ENCODE assay signal across 24 mouse cellular contexts in genomic region chr11:106054600-106054999, GRCm38 (mm10). TPM values are rescaled to one million over a fixed set of nuclear protein-coding genes. Genes with fewer than 3 reads are reported as not detected.
A peak's percentile ranks its signal among the peaks of the same experiment; 100 is the strongest.
DNase-seq lines count a peak whose midpoint lies in the region; ATAC-seq lines count a peak whose summit lies in the region.
"Had no signal": no experiment of that assay in that cellular context is flagged by ENCODE, and none has a peak within 500 bp of the region (broad histone marks: within the 10 kb centered on the region; RNA-seq: fewer than 3 reads in every experiment).

No protein-coding gene starts in this region.

- intact Hi-C loops in heart, postnatal 36 days (cut with DNase I): no loop called here

- H3K27ac ChIP-seq in intestine, embryonic 16.5 days (ENCODE audit: low read length): peak overlapping the region; percentile 34; the same call in 1 of the 2 replicates
- no peak overlapping the region for H3K27ac ChIP-seq in intestine, embryonic 15.5 days
- H3K27ac ChIP-seq in liver, embryonic 11.5 days (ENCODE audit: low read depth, low read length): peak overlapping the region; percentile 94
- peak overlapping the region; percentile 85 for H3K27ac ChIP-seq in liver, embryonic 15.5 days (replicated peaks)
- H3K27ac ChIP-seq: embryonic facial prominence, embryonic 12.5 days; hindbrain, embryonic 12.5 days had no signal

- H3K4me1 ChIP-seq in intestine, embryonic 16.5 days (ENCODE audit: control insufficient read depth, insufficient read depth, low read length): no peaks in the 10 kb centered on the region
- H3K4me1 ChIP-seq in intestine, embryonic 15.5 days (replicated peaks): no peaks in the 10 kb centered on the region
- H3K4me1 ChIP-seq in liver, embryonic 11.5 days (replicated peaks; ENCODE audit: control insufficient read depth, insufficient read depth, low read length): peaks cover 33% of the 10 kb centered on the region
- H3K4me1 ChIP-seq in liver, embryonic 15.5 days (replicated peaks): peaks cover 53% of the 10 kb centered on the region
- H3K4me1 ChIP-seq: embryonic facial prominence, embryonic 12.5 days; heart, embryonic 12.5 days; hindbrain, embryonic 12.5 days had no signal

- H3K36me3 ChIP-seq in intestine, embryonic 16.5 days (ENCODE audit: control insufficient read depth, insufficient read depth, low read length): peaks cover 11% of the 10 kb centered on the region; the same call in 1 of the 2 replicates
- peaks cover 53% of the 10 kb centered on the region for H3K36me3 ChIP-seq in intestine, embryonic 15.5 days
- peaks cover 56% of the 10 kb centered on the region for H3K36me3 ChIP-seq in liver, embryonic 11.5 days (ENCODE audit: control insufficient read depth, insufficient read depth, low read length)
- H3K36me3 ChIP-seq in liver, embryonic 15.5 days (replicated peaks): peaks cover 95% of the 10 kb centered on the region

- no peak for DNase-seq in liver, embryonic 11.5 days (ENCODE audit: low spot score)
- DNase-seq in heart, postnatal 36 days: no peak
- no peak for DNase-seq in frontal cortex, postnatal 25 days (ENCODE audit: low spot score in 2 of 2)
- DNase-seq in right cerebral cortex, postnatal 10 days (ENCODE audit: low spot score in 2 of 2): no peak
- DNase-seq: adrenal gland, postnatal 10 days; B cell, adult 2 months; cerebellum, adult 11 months; cerebellum, adult 8-10 months; cerebellum, postnatal 14 days; embryo, embryonic 11 days; gastrocnemius, postnatal 25 days; heart, postnatal 4 days had no signal

- no peaks in the 10 kb centered on the region for H3K27me3 ChIP-seq in intestine, embryonic 16.5 days (replicated peaks; ENCODE audit: control insufficient read depth, insufficient read depth, low read length)
- H3K27me3 ChIP-seq in intestine, embryonic 15.5 days (replicated peaks): no peaks in the 10 kb centered on the region
- no peaks in the 10 kb centered on the region for H3K27me3 ChIP-seq in liver, embryonic 11.5 days (replicated peaks; ENCODE audit: control insufficient read depth, insufficient read depth, low read length)
- no peaks in the 10 kb centered on the region for H3K27me3 ChIP-seq in liver, embryonic 15.5 days
- H3K27me3 ChIP-seq: embryonic facial prominence, embryonic 12.5 days; heart, embryonic 12.5 days; hindbrain, embryonic 12.5 days had no signal

- no peak overlapping the region for H3K4me2 ChIP-seq in intestine, embryonic 16.5 days (ENCODE audit: low read depth, low read length)
- no peak overlapping the region for H3K4me2 ChIP-seq in intestine, embryonic 15.5 days (replicated peaks)
- no peak overlapping the region for H3K4me2 ChIP-seq in liver, embryonic 11.5 days
- H3K4me2 ChIP-seq in liver, embryonic 15.5 days: no peak overlapping the region
- H3K4me2 ChIP-seq: embryonic facial prominence, embryonic 12.5 days; heart, embryonic 12.5 days; hindbrain, embryonic 12.5 days had no signal

- H3K9ac ChIP-seq in intestine, embryonic 16.5 days (ENCODE audit: low read depth, low read length): no peak overlapping the region
- H3K9ac ChIP-seq in intestine, embryonic 15.5 days: no peak overlapping the region
- 0 out of 2 replicates have a peak overlapping the region, but pooled peaks have one; percentile 3 for H3K9ac ChIP-seq in liver, embryonic 11.5 days (ENCODE audit: low read depth, low read length)
- H3K9ac ChIP-seq in liver, embryonic 15.5 days: 0 out of 2 replicates have a peak overlapping the region, but pooled peaks have one; percentile 7
- H3K9ac ChIP-seq: embryonic facial prominence, embryonic 12.5 days; heart, embryonic 12.5 days; hindbrain, embryonic 12.5 days had no signal

- ATAC-seq in intestine, embryonic 16.5 days: no peak
- ATAC-seq in intestine, embryonic 15.5 days: no peak
- peak; percentile 53 for ATAC-seq in liver, embryonic 11.5 days (replicated peaks; ENCODE audit: low FRiP score)
- ATAC-seq in liver, embryonic 15.5 days (ENCODE audit: insufficient read depth): peak; percentile 40; the same call in 1 of the 2 replicates
- ATAC-seq: CD4-positive, CD25-positive, alpha-beta regulatory T cell, adult 4 months; forebrain, embryonic 16.5 days had no signal

- H3K9me3 ChIP-seq in intestine, embryonic 16.5 days (ENCODE audit: control insufficient read depth, low read length): no peaks in the 10 kb centered on the region
- H3K9me3 ChIP-seq in intestine, embryonic 15.5 days: no peaks in the 10 kb centered on the region
- H3K9me3 ChIP-seq in liver, embryonic 11.5 days (ENCODE audit: control insufficient read depth, low read length): no peaks in the 10 kb centered on the region
- no peaks in the 10 kb centered on the region for H3K9me3 ChIP-seq in liver, embryonic 15.5 days (replicated peaks)
- H3K9me3 ChIP-seq: embryonic facial prominence, embryonic 12.5 days; heart, embryonic 12.5 days; hindbrain, embryonic 12.5 days had no signal

- 92% methylated on average over 8 of the region's 8 CpGs for WGBS in intestine, embryonic 16.5 days
- 96% methylated on average over 8 of the region's 8 CpGs for WGBS in intestine, embryonic 15.5 days
- 72% methylated on average over 8 of the region's 8 CpGs for WGBS in liver, embryonic 11.5 days
- 49% methylated on average over 8 of the region's 8 CpGs for WGBS in liver, embryonic 15.5 days (ENCODE audit: insufficient replicate concordance)

- no peak overlapping the region for H3K4me3 ChIP-seq in intestine, embryonic 16.5 days (ENCODE audit: low read length)
- H3K4me3 ChIP-seq in intestine, embryonic 15.5 days (replicated peaks): no peak overlapping the region
- H3K4me3 ChIP-seq in liver, embryonic 11.5 days (ENCODE audit: low read depth, low read length): no peak overlapping the region
- H3K4me3 ChIP-seq in liver, embryonic 15.5 days (replicated peaks): no peak overlapping the region
- H3K4me3 ChIP-seq: embryonic facial prominence, embryonic 12.5 days; heart, embryonic 12.5 days; hindbrain, embryonic 12.5 days had no signal

RNA-seq across cellular contexts. Expression of gene Taco1, which starts 11.3 kb away (rescaled TPM):
- 14.0 and 17.7 TPM in 2 replicates for polyA plus RNA-seq in intestine, embryonic 16.5 days (2015; fragmentation: Nextera tagmentation; extraction: Ambion mirVana)
- 12.0 and 14.0 TPM in 2 replicates for polyA plus RNA-seq in intestine, embryonic 15.5 days (2015; fragmentation: Nextera tagmentation; extraction: Ambion mirVana)
- 12.8 and 13.8 TPM in 2 replicates for polyA plus RNA-seq in liver, embryonic 11.5 days (2014; fragmentation: Nextera tagmentation; extraction: Ambion mirVana)
- polyA plus RNA-seq in liver, embryonic 15.5 days (2015; fragmentation: Nextera tagmentation; extraction: Ambion mirVana): 6.1 and 6.4 TPM in 2 replicates
- total RNA-seq in heart, postnatal 36 days (2021): 10 to 100 TPM; 63.3 to 67.3 TPM

RNA-seq across cellular contexts. Expression of gene Dcaf7, which starts 17.9 kb away (rescaled TPM):
- 42.7 and 48.0 TPM in 2 replicates for polyA plus RNA-seq in intestine, embryonic 16.5 days (2015; fragmentation: Nextera tagmentation; extraction: Ambion mirVana)
- polyA plus RNA-seq in intestine, embryonic 15.5 days (2015; fragmentation: Nextera tagmentation; extraction: Ambion mirVana): 51.6 and 52.3 TPM in 2 replicates
- 53.9 and 61.2 TPM in 2 replicates for polyA plus RNA-seq in liver, embryonic 11.5 days (2014; fragmentation: Nextera tagmentation; extraction: Ambion mirVana)
- 26.6 and 29.6 TPM in 2 replicates for polyA plus RNA-seq in liver, embryonic 15.5 days (2015; fragmentation: Nextera tagmentation; extraction: Ambion mirVana)
- total RNA-seq in heart, postnatal 36 days (2021): 10 to 100 TPM; 40.2 to 42.5 TPM

RNA-seq across cellular contexts. Expression of gene Map3k3, which starts 29.8 kb away (rescaled TPM):
- 5.7 and 6.1 TPM in 2 replicates for polyA plus RNA-seq in intestine, embryonic 16.5 days (2015; fragmentation: Nextera tagmentation; extraction: Ambion mirVana)
- polyA plus RNA-seq in intestine, embryonic 15.5 days (2015; fragmentation: Nextera tagmentation; extraction: Ambion mirVana): 14.2 and 18.0 TPM in 2 replicates
- 12.8 and 17.4 TPM in 2 replicates for polyA plus RNA-seq in liver, embryonic 11.5 days (2014; fragmentation: Nextera tagmentation; extraction: Ambion mirVana)
- polyA plus RNA-seq in liver, embryonic 15.5 days (2015; fragmentation: Nextera tagmentation; extraction: Ambion mirVana): 5.2 and 6.0 TPM in 2 replicates
- 10 to 100 TPM; 38.7 to 44.4 TPM for total RNA-seq in heart, postnatal 36 days (2021)

RNA-seq across cellular contexts. Expression of gene Kcnh6, which starts 46.7 kb away (rescaled TPM):
- polyA plus RNA-seq in intestine, embryonic 16.5 days (2015; fragmentation: Nextera tagmentation; extraction: Ambion mirVana): 2.1 and 2.6 TPM in 2 replicates
- 2.2 and 2.5 TPM in 2 replicates for polyA plus RNA-seq in intestine, embryonic 15.5 days (2015; fragmentation: Nextera tagmentation; extraction: Ambion mirVana)
- 0.12 and 0.26 TPM in 2 replicates for polyA plus RNA-seq in liver, embryonic 11.5 days (2014; fragmentation: Nextera tagmentation; extraction: Ambion mirVana)
- polyA plus RNA-seq in liver, embryonic 15.5 days (2015; fragmentation: Nextera tagmentation; extraction: Ambion mirVana): 0.05 and 0.07 TPM in 2 replicates
- under 1 TPM in 1 of 2 experiments, not detected in 1; 0.16 TPM for total RNA-seq in heart, postnatal 36 days (2021)
- total RNA-seq: common myeloid progenitor, adult 5-6 weeks; gastrocnemius, adult 18-20 months; gastrocnemius, postnatal 25 days; granulocyte monocyte progenitor cell, adult 5-6 weeks; heart, adult 8-10 months had no signal
- polyA plus RNA-seq: heart, embryonic 12.5 days had no signal

Comparison
In these comparisons a context has a peak if more than half of its experiments do, and no peak if none do; other contexts are left out.
1. ATAC-seq: peak in liver, embryonic 11.5 days (single experiment) and liver, embryonic 15.5 days (single experiment); none in intestine, embryonic 16.5 days (single experiment) and intestine, embryonic 15.5 days (single experiment).
2. H3K9ac ChIP-seq: peak in liver, embryonic 11.5 days (single experiment) and liver, embryonic 15.5 days (single experiment); none in intestine, embryonic 16.5 days (single experiment) and intestine, embryonic 15.5 days (single experiment).